Mouse (Mus musculus): ENCODE measurements around the gene Rap2b. TPM values are rescaled to one million over a fixed set of nuclear protein-coding genes. Genes with fewer than 3 reads are reported as not detected.

The Rap2b gene
- 1 to 10 TPM; 1.2 to 1.5 TPM for total RNA-seq (2021)
- long read RNA-seq, experiment 1, full-length matches to known transcripts: 2 of 2 reads
- long read RNA-seq, experiment 1, partial matches to known transcripts: 0 of 2 reads
- long read RNA-seq, experiment 1, other reads (novel, unspliced or antisense): 0 of 2 reads
- long read RNA-seq, experiment 2: 0 reads

DNA sequence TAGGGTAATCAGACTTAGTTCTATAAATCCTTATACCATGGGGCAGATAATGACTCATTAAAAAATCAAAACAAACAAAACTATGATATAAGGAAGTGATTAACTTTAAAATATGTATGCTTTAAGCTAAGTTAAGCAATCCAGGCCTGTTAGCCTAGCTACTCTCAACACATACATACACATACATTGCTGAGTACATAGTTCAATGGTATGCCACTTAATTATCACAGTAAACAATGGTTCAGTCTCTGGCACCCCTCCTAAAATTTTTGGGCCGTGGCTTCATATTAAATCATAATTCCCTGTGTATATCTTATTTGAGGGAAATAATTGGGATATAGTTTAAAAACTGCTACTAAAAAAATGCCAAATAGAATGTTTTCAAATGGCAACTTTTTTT lies at the start of gene Rap2b:
Gene Rap2b (plus strand): TSS at position 301 of the 400 bp plus-strand sequence.
- Histone ChIP-seq H3K27ac (no peak within 1 kb of the TSS), H3K4me3 (no peak within 1 kb of the TSS)
- intact Hi-C loops (cut with DNase I): no loop called here
- no peak for TF ChIP-seq CTCF (IDR thresholded peaks at IDR 0.05)
- DNase-seq: no peak

DNA sequence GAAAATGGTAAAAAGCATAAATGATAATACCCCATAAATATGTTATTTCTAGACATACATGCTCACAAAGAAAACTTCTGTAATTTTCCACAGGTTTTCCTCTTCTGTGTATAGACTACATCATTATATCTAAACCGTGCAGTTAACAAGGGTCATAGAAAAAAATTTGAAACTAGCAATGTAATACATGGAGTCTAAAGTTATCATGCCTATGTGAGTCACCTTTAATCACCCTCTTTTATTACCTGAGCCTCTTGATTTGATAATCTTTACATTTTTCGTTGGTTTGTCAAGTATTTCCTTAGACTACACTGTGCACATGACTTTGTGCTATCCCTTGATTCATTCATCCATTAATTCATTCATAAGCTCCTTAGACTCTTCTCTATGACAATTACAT lies 46.4 kb upstream of the Rap2b start:
- intact Hi-C loops (cut with DNase I): no loop called here
- no peak overlapping the region for H3K27ac ChIP-seq
- DNase-seq: no peak
- no peak for TF ChIP-seq CTCF (IDR thresholded peaks at IDR 0.05)
- H3K4me3 ChIP-seq: no peak overlapping the region

DNA sequence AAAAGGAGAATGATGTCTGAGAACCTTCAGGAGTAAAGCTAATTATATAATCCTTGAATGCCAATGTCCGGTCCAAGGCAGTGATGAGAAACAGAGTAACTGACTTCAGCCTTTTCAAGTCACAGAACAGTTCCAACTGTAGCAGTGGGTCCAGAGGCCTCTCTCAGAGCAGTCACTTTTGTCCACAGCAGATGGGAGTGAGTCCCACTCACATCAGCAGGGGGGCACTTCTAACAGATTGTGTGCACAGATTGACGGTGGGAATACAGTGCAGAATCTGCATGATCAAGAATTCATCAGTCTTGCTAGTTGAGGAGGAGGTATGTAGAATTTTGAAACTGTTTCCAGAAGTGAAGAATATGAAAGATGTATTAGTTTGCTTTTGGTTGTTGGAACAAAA lies 41.4 kb upstream of the Rap2b start:
- no peak for DNase-seq
- intact Hi-C loops (cut with DNase I): no loop called here
- H3K27ac ChIP-seq: no peak overlapping the region
- H3K4me3 ChIP-seq: no peak overlapping the region
- no peak for TF ChIP-seq CTCF (IDR thresholded peaks at IDR 0.05)

- intact Hi-C loops (cut with DNase I): no loop called here
These were observed 39.8 kb upstream of the Rap2b start for GRCm38 (mm10) chr3:61321632-61322031.

GRCm38 (mm10) chr3:61336205-61336604 lies 25.2 kb upstream of the Rap2b start:
- Histone ChIP-seq H3K27ac (no peak overlapping the region), H3K4me3 (no peak overlapping the region)
- no peak for TF ChIP-seq CTCF (IDR thresholded peaks at IDR 0.05)
- no peak for DNase-seq
- intact Hi-C loops (cut with DNase I): no loop called here

More at GRCm38 (mm10) chr3:61321632-61322031, 39.8 kb upstream of the Rap2b start:
- Histone ChIP-seq H3K27ac (no peak overlapping the region), H3K4me3 (no peak overlapping the region)
- DNase-seq: no peak
- no peak for TF ChIP-seq CTCF (IDR thresholded peaks at IDR 0.05)

- TF ChIP-seq CTCF (IDR thresholded peaks at IDR 0.05): no peak
- DNase-seq: no peak
- intact Hi-C loops (cut with DNase I): no loop called here
- no peak overlapping the region for H3K4me3 ChIP-seq
- H3K27ac ChIP-seq: no peak overlapping the region
These were observed 24.2 kb upstream of the Rap2b start for GRCm38 (mm10) chr3:61337230-61337629.

DNA sequence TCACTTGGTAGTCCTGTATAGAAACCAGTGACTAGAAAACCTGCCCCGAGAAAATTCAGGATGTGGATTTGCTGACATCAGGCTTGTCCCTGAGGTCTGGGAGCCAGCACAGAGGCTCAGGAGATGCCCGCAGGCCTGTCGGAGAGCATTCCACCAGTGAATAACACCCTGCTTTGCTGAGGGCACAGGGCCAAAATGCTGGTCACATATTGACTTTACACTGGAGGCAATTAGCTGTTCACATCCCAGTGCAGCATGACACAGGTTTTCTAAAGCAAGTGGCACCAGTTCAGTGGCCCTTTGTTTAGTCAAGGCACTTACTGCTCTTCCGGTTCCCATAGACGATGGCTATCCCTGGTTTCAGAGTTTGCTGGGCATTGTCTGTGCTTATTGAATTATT lies 21.1 kb upstream of the Rap2b start:
- Histone ChIP-seq H3K27ac (no peak overlapping the region), H3K4me3 (no peak overlapping the region)
- DNase-seq: no peak
- intact Hi-C loops (cut with DNase I): no loop called here
- TF ChIP-seq CTCF (IDR thresholded peaks at IDR 0.05): no peak

DNA sequence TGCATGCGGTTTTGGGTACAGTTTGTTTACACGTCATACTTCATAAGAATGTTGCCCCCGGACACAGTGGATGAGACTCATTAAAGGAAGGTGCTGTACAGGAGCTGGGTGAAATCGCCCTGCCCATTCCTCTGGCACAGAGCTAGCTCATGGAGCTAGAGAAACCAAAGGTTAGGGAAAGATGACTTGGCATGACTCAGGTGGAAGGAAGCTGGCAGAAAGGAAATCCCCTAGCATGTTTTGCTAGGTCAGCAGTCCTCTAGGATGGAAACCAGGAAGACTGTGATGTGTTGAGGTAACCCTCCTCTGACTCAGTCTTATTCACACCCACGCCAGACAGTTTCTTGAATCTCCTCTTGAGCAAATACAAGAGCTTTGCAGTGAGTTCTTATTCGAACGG lies 17.4 kb upstream of the Rap2b start:
- intact Hi-C loops (cut with DNase I): no loop called here
- no peak overlapping the region for H3K27ac ChIP-seq
- no peak overlapping the region for H3K4me3 ChIP-seq
- no peak for TF ChIP-seq CTCF (IDR thresholded peaks at IDR 0.05)
- DNase-seq: no peak

DNA sequence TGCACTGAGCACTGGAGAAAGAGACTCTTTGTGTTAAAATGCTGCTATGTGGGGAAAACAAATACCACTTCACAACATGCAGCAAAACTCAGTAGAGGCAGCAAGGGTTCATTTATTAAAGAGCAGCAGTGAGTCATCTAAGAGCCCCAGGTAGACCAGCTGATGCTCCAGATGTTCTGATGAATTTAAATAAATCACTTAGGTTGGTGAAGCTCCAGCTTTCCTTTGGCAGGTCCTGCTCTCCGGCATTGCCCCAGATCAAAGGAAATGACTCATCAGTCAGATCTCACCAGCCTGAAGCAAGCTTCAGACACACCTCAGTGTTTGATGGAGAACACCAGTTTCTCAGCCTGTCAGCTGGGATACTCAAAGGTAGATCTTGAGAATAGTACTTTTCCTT lies 15.8 kb upstream of the Rap2b start:
- intact Hi-C loops (cut with DNase I): no loop called here
- Histone ChIP-seq H3K4me3 (no peak overlapping the region), H3K27ac (no peak overlapping the region)
- no peak for TF ChIP-seq CTCF (IDR thresholded peaks at IDR 0.05)
- DNase-seq: no peak

DNA sequence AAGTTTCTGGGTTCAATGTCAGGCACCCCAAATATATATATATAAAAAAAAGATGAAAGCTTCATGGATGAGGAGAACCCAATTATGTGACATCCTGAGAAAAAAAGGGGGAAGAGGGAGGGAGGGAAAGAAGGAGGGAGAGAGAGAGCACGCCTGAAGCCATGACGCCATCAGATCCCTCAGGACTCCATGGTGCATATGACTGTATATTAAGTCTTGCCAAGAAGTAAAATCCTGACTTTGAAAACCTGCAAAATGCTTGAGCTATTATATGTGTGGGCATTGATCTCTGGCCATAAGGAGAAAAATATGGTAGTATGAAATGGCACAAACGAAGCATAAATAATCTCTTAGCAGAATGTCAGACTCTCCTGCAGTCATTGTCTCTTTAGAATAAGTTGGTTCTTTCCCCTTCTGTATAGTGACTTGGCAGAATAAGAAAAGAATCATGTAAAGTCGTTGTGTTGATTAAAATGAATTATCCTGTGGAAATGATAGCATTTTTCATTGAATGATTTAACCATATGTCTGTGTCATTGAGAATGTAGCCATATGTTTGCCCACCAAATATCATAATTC lies 13.3 kb upstream of the Rap2b start:
- H3K27ac ChIP-seq: no peak overlapping the region
- no peak for TF ChIP-seq CTCF (IDR thresholded peaks at IDR 0.05)
- H3K4me3 ChIP-seq: no peak overlapping the region
- intact Hi-C loops (cut with DNase I): no loop called here
- DNase-seq: no peak

DNA sequence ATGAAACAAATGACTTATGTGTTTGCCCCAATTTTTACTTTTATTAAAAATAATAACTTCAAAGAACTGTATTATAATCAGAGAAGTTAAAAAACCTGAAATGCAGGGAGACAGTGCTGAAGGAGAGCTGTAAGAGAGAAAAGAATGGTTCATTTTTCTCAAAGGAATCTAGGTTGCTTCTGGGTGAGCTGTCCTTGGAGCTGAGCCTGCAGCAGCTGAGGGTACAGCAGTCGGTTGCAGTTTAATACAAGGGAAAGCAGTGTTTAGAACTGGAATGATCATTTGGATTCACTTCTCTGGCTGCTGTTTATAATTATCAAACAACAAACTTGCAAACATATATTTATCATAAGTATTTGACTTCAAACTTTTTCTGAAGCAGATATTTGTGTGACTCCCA lies 12.0 kb upstream of the Rap2b start:
- intact Hi-C loops (cut with DNase I): no loop called here
- Histone ChIP-seq H3K27ac (no peak overlapping the region), H3K4me3 (no peak overlapping the region)
- TF ChIP-seq CTCF (IDR thresholded peaks at IDR 0.05): no peak
- no peak for DNase-seq

DNA sequence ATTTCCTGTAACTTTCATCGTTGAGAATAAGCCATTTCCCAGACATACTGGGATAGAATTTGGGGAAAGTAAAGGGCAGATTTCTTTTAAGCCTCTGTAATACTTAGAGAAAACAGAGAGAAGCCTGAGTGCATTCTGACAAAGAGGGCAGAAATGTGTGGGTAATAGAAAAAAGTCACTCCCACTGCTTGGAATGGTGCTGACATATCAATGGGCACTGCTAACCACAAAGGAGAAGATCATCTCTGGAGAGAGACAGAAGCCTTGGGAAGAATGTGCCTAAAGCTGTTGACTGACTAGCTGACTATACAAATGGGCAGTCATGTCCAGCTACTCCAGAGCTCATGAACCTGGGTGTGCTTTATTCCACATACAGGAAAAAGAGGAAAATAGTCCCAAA lies 6.0 kb upstream of the Rap2b start:
- Histone ChIP-seq H3K27ac (no peak overlapping the region), H3K4me3 (no peak overlapping the region)
- no peak for TF ChIP-seq CTCF (IDR thresholded peaks at IDR 0.05)
- intact Hi-C loops (cut with DNase I): no loop called here
- no peak for DNase-seq

DNA sequence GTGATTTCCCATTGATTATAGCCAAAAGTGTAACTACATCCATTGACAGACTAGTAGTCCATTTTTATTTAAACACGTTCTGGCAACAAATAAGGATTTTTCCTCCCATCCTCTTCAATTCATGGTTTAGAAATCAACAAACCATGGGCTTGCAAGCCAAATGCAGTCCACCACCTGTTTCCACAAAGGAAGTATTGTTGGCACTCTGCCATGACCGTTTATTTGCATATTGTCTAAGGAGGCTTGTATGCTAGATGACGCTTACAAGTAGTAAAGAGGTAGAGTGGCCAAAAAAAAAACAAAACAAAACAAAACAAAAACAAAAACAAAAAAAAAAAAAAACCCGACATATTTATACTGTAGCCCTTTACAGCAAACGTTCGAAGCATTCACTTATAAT lies 3.3 kb upstream of the Rap2b start:
- no peak overlapping the region for H3K27ac ChIP-seq

DNA sequence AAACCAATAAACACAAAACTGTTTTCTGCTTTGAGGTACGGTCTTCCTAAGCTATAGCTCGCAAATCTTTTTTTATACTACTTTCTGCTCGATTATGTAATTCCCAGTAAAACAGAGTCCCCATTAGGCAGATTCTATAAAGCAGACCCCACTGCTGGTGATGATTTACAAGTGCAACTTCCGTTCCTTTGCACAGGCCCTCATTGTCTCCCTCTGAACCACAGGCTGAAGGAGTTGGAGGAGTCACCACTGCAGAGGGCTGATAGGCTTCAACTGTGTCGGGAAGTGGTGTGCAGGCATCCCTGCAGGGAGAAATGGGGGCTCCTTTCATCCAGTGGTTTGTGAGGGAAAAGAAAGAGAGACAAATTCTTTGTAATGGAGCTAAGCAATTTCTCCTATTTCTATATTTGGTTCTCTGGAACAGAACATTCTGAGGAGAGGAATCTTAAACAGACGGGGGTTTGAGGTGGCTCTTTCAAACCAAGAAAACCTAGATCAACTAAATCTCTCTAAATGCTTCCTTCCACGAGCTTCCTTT lies 2.6 kb upstream of the Rap2b start:
- TF ChIP-seq CTCF (IDR thresholded peaks at IDR 0.05): no peak
- H3K4me3 ChIP-seq: no peak overlapping the region
- no peak overlapping the region for H3K27ac ChIP-seq
- intact Hi-C loops (cut with DNase I): no loop called here
- no peak for DNase-seq

More for the DNA sequence above, 3.3 kb upstream of the Rap2b start:
- no peak for TF ChIP-seq CTCF (IDR thresholded peaks at IDR 0.05)
- DNase-seq: no peak
- H3K4me3 ChIP-seq: no peak overlapping the region
- intact Hi-C loops (cut with DNase I): no loop called here
